Mouse (Mus musculus): Measurements from ENCODE around the gene Lrrc25.
"Not testable (repeated sequence)": the region's sequence is repeated elsewhere in the genome, so short reads cannot be mapped to it uniquely, and the experiment has no call there.

The Lrrc25 gene

DNA sequence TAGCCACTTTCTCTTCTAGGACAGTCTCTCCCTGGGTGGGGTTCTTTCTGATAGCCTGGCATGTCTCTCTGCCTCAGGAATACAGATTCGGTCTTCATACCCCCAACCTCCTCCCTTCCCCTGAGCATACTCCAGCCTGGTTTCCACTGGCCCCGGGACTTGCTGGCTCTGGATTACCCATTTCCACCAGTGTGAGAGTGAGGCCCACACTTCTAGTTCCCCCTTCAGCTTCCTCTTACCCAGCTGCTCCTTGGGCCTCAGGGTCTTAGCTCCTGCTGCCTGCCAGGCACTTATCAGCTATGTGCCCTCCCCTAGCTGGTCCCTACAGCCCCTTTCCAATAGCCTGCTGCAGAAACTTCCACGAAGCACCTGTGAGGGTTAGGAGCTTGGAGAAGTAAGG, at the start of gene Lrrc25:
Gene Lrrc25, plus strand, starts transcription at position 262 of the 400 bp plus-strand sequence.
- DNase-seq = no peak

- no peak for DNase-seq
These were observed 45.6 kb upstream of the Lrrc25 start for GRCm38 (mm10) chr8:70570360-70570759.

- no peak for DNase-seq
These were observed 45.0 kb upstream of the Lrrc25 start for GRCm38 (mm10) chr8:70570990-70571389.

DNA sequence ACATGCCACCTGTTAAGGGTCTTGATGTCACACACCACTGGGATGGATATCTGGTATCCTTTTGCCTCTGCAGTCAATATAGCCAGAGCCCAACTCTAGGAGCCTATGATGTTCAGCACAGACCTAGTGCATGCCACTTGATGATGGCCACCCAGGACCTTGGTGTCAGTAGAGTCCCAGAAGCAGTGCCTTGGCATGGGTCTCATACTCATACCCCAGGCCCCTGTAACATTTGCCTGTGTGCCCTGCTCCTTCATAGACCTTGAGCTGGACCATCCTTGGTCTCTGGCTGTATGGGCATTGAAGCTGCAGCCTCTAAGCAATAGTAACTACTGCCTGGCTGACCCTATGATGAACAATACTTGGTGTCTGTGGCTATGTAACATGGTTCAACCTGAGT, 41.7 kb upstream of the Lrrc25 start:
- DNase-seq = no peak

- DNase-seq = peak; percentile 80
These were observed 41.0 kb upstream of the Lrrc25 start for GRCm38 (mm10) chr8:70574915-70575314.

- DNase-seq = no peak
These were observed 38.7 kb upstream of the Lrrc25 start for GRCm38 (mm10) chr8:70577207-70577606.

- no peak for DNase-seq
These were observed 32.2 kb upstream of the Lrrc25 start for GRCm38 (mm10) chr8:70583476-70584387.

- no peak for DNase-seq
These were observed 31.2 kb upstream of the Lrrc25 start for GRCm38 (mm10) chr8:70584606-70585257.

DNA sequence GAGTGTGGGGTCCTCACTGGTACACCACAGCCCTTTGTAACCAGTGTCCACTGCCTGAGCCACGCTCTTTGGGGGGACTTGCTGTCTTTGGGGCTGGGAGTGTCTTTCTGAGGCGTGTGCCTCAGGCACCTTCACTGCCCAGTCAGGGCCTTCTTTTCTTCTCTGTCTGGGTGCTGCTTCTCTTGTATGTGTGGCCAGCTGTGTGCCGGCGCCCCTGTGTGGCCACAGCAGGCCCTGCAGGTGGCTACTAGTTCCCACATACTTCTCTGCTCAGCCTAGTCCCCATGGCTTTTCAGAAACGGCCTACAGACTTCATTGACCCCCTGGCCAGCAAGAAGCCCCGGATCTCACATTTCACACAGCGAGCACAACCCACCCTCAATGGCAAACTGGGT, 30.7 kb upstream of the Lrrc25 start:
- DNase-seq = peak; percentile 77

- DNase-seq = not testable (repeated sequence)
These were observed 28.0 kb upstream of the Lrrc25 start for GRCm38 (mm10) chr8:70587955-70588354.

DNA sequence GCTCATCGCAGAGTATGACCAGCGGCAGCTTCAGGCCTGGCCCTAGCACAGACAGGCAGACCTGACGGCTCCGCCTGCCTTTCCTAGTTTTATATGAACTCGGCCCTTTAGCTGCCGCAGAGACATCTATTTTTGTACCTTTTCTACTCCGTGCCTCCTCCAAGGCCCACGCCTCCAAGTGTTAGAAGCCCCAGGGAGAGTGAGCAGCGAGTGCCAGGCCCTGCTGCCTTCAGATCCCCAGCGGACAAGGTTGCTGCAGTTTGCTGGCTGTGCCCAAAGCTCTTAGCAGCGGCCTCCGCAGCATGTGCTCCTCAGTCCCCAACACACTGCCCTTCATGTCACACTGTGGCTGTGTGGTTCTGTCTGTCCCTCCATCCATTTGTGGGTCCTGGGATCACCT, 24.4 kb upstream of the Lrrc25 start:
- no peak for DNase-seq

DNA sequence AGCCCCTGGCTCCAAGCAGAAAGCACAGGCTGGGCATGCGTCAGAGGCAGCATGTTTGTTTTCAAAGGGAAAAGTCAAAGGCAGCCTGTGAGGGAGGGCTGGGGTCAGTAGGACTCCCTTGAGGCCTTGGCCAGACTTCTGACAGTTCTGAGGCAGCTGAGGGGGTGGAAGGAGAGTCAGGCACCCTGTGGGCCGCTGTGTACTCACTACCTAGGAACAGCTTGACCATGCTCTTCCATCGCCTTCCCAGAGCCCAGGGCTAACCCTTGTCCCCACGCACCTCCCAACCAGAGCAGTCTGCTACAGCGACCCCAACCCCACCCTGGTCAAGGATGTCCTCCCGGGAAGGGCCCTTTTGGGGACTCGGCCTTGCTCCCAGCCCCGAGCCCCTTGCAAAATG, 22.8 kb upstream of the Lrrc25 start:
- DNase-seq = no peak

DNA sequence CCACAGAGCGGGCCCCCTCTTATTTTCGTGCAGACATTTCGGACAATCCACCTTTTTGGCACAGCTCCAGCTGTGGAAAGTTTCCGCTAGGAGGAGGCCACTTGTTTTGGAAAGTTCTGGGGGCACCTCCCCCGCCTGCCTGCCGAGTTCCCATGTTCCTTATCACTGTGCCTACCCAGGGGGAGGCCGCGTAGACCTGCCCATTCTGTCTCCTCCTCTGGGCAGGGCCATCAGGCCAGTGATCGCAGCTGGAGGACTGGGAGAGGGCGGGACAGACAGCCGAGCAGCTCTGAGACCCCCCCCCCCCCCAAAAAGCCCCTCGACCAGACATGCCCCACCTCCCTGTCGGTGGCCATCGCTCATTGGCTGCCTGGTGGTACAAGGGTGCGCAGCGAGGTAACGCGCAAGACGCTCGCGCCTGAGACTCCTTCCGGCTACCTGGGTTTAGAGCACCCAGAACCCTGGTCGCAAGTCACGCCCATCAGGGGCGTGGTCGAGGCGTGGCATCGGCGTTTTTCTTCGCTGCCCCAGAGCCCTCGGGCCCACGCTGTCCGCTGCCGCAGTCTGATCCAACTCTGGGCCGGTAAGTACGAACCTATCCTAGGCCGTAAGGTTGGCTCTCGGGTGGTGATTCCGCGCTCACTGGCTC, 21.9 kb upstream of the Lrrc25 start, which contains the start of gene Isyna1:
Gene Isyna1, plus strand, starts transcription at position 413 of the 649 bp plus-strand sequence.
- peak; percentile 87 for DNase-seq

GRCm38 (mm10) chr8:70594621-70595564, 21.1 kb upstream of the Lrrc25 start:
- DNase-seq = peak; percentile 49

DNA sequence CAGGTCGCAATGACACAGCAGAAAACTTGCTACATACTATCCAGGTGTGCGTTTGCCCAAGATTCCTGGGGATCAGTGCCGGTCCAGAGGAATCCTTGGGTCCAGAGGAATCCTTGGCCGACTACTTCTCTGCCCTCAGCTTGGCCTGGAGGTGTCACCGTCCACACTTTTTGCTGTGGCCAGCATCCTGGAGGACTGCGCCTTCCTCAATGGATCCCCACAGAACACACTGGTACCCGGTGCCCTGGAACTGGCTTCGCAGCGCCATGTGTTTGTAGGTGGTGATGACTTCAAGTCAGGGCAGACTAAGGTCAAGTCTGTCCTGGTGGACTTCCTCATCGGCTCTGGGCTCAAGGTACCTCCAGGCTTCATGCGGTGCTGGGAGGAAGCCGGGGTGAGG, 20.1 kb upstream of the Lrrc25 start:
- DNase-seq = no peak

DNA sequence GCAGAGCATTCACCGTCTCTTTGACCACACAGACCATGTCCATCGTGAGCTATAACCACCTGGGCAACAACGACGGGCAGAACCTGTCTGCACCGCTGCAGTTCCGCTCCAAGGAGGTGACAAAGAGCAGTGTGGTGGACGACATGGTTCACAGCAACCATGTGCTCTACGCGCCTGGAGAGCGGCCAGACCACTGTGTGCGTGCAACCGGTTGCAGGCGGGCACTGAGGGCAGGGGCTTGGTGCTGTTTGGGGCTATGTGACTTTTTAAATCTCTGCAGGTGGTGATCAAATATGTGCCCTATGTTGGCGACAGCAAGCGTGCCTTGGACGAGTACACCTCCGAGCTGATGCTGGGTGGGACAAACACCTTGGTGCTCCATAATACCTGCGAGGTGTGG, 19.7 kb upstream of the Lrrc25 start:
- no peak for DNase-seq

GRCm38 (mm10) chr8:70596775-70597416, 19.1 kb upstream of the Lrrc25 start:
- no peak for DNase-seq

- no peak for DNase-seq
These were observed 18.3 kb upstream of the Lrrc25 start for GRCm38 (mm10) chr8:70597417-70598272.

- DNase-seq = peak; percentile 90
These were observed 17.7 kb upstream of the Lrrc25 start for GRCm38 (mm10) chr8:70598283-70598682.

DNA sequence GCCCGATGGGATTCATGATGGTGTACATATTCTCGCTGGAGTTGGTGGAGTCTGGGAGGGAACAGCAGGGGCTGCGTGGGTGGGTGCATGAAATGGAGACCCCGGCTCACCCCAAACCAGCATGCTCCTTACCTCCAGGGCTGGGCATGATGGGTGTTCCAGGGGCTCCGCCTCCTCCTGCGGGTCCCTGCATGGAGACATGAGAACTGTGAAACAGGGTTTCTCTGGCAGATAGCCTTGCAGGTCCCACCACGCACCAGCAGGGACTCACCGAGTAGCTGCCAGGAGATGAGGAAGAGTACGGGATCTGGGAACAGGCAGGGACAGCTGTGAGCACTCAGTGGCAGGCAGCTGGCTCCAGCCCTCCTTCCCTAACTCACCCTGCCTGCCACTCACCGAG, 17.2 kb upstream of the Lrrc25 start:
- no peak for DNase-seq

Measured in kidney, adult 9 months (tissue).